8 mouse cellular contexts compared by ENCODE assay signal in genomic region chr17:87570676-87571344, GRCm38 (mm10).
DNase-seq lines count a peak whose midpoint lies in the region; ATAC-seq and TF ChIP-seq lines count a peak whose summit lies in the region.

No protein-coding gene starts in this region.

- TF ChIP-seq EP300 in liver, postnatal 0 days (IDR thresholded peaks at IDR 0.05; ENCODE audit: low read depth), result no peak

- no peak overlapping the region for H3K9ac ChIP-seq in forebrain, embryonic 15.5 days (replicated peaks)
- H3K9ac ChIP-seq in liver, postnatal 0 days (replicated peaks), result no peak overlapping the region

- H3K27ac ChIP-seq in forebrain, embryonic 15.5 days (replicated peaks), result no peak overlapping the region
- no peak overlapping the region for H3K27ac ChIP-seq in liver, postnatal 0 days (ENCODE audit: low read depth)

- no peaks in the 10 kb centered on the region for H3K9me3 ChIP-seq in forebrain, embryonic 15.5 days
- no peaks in the 10 kb centered on the region for H3K9me3 ChIP-seq in liver, postnatal 0 days (ENCODE audit: low read length)

- H3K4me1 ChIP-seq in forebrain, embryonic 15.5 days, result 0 out of 2 replicates have a peak, but pooled peaks cover 5% of the 10 kb centered on the region
- 0 out of 2 replicates have a peak, but pooled peaks cover 8% of the 10 kb centered on the region for H3K4me1 ChIP-seq in liver, postnatal 0 days (ENCODE audit: insufficient read depth)

- peak overlapping the region; percentile 40 for H3K4me2 ChIP-seq in forebrain, embryonic 15.5 days (replicated peaks)
- H3K4me2 ChIP-seq in liver, postnatal 0 days (ENCODE audit: low read depth, low read length), result peak overlapping the region; percentile 47; the same call in 1 of the 2 replicates

- TF ChIP-seq CTCF in liver, postnatal 0 days (IDR thresholded peaks at IDR 0.05; ENCODE audit: low read depth), result no peak

- no peaks in the 10 kb centered on the region for H3K27me3 ChIP-seq in forebrain, embryonic 15.5 days
- H3K27me3 ChIP-seq in liver, postnatal 0 days (ENCODE audit: insufficient read depth, low read length), result no peaks in the 10 kb centered on the region

- peak overlapping the region; percentile 20 for H3K4me3 ChIP-seq in forebrain, embryonic 15.5 days
- no peak overlapping the region for H3K4me3 ChIP-seq in liver, postnatal 0 days (ENCODE audit: low read depth, low read length)

- WGBS in forebrain, embryonic 15.5 days, result 45% methylated on average over 18 of the region's 18 CpGs
- 64% methylated on average over 18 of the region's 18 CpGs for WGBS in liver, postnatal 0 days (ENCODE audit: insufficient replicate concordance)

- DNase-seq in cerebellum, adult 11-12 months, result peak; percentile 21
- DNase-seq in cerebellum, adult 11 months, result no peak
- peak; percentile 68 for DNase-seq in NIH3T3 (ENCODE audit: low read depth)
- DNase-seq in liver, postnatal 0 days, result peak; percentile 34
- peak; percentile 11 for DNase-seq in telencephalon, adult 2 months (ENCODE audit: low read depth, low spot score)
- DNase-seq in right cerebral cortex, postnatal 4 days, result no peak
- DNase-seq in natural killer cell, adult 2 months (ENCODE audit: low spot score in 2 of 2), result no peak

- H3K36me3 ChIP-seq in forebrain, embryonic 15.5 days, result no peaks in the 10 kb centered on the region
- no peaks in the 10 kb centered on the region for H3K36me3 ChIP-seq in liver, postnatal 0 days (replicated peaks; ENCODE audit: insufficient read depth, low read length)

- peak; percentile 42; the same call in 1 of the 2 replicates for ATAC-seq in forebrain, embryonic 15.5 days (replicated peaks)
- peak; percentile 78 for ATAC-seq in liver, postnatal 0 days

Comparison
In these comparisons a context has a peak if more than half of its experiments do, and no peak if none do; other contexts are left out.
1. DNase-seq: peak in cerebellum, adult 11-12 months (single experiment), NIH3T3 (single experiment), liver, postnatal 0 days (single experiment) and telencephalon, adult 2 months (single experiment); none in cerebellum, adult 11 months (single experiment), right cerebral cortex, postnatal 4 days (single experiment) and natural killer cell, adult 2 months (0 of 2).